Mouse (Mus musculus) gonadal fat pad, adult 2 months (tissue): ENCODE results near the gene Vmn2r50. TPM values are rescaled to one million over a fixed set of nuclear protein-coding genes. Genes with fewer than 3 reads are reported as not detected.
"Not testable (repeated sequence)": the region's sequence is repeated elsewhere in the genome, so short reads cannot be mapped to it uniquely, and the experiment has no call there.

Source experiments
- DNase-seq: peaks from one replicate; pipeline ENCODE4 v3.0.0-alpha.2; 2012; ENCODE audit warnings: low read depth
- polyA plus RNA-seq: library from polyadenylated mRNA; depleted of rRNA; stranded (reverse); fragments of >200 nt; gene quantifications from 2 replicates; pipeline ENCODE4 v1.2.3, GENCODE M21; 2012; rRNA removed

The Vmn2r50 gene
- not detected in 2 replicates for polyA plus RNA-seq

DNA sequence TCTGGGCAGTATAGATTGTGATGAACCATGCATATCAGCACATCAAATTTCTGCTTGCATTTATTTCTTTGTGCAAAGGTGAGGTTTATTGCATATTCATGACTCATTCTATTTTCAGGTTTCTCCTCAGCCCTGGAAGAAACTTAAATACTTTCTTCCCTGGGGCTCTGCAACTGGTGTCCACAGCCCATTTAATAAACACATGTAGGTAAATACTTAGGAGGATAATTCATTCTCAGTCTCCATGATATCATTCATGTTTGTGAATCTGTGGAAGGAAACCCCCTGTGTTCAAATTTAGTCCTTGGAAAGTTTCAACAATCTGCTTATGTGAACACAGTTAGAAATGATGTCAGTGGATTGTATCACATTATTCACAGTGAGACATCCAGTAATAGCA lies at the start of gene Vmn2r50:
Gene Vmn2r50 (minus strand): TSS at position 101 of the 400 bp plus-strand sequence.
- not testable (repeated sequence) for DNase-seq

DNA sequence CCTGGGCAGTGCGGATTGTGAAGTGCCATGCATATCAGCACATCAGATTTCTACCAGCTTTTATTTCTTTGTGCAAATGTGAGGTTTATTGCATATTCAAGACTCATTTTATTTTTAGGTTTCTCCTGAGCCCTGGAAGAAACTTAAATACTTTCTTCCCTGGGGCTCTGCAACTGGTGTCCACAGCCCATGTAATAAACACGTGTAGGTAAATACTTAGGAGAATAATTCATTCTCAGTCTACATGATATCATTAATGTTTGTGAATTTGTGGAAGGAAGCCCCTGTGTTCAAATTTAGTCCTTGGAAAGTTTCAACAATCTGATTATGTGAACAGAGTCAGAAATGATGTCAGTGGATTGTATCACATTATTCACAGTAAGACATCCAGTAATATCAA lies 60.9 kb downstream of the Vmn2r50 start, which contains the start of gene Vmn2r49:
Gene Vmn2r49 (minus strand): TSS at position 101 of the 400 bp plus-strand sequence.
- not testable (repeated sequence) for DNase-seq

Other genes starting within 250 kb of the Vmn2r50 start
- not detected in 2 replicates for gene Vmn2r47, start 212.0 kb downstream of the Vmn2r50 start, polyA plus RNA-seq
- not detected in 2 replicates for gene Vmn2r48, start 99.7 kb downstream of the Vmn2r50 start, polyA plus RNA-seq
- gene Vmn2r49, start 61.0 kb downstream of the Vmn2r50 start, polyA plus RNA-seq, result not detected in 2 replicates
- gene Vmn2r51, start 52.4 kb upstream of the Vmn2r50 start, polyA plus RNA-seq, result not detected in 2 replicates
- gene Vmn2r52, start 123.3 kb upstream of the Vmn2r50 start, polyA plus RNA-seq, result not detected in 2 replicates
- not detected in 2 replicates for gene Vmn1r66, start 224.7 kb upstream of the Vmn2r50 start, polyA plus RNA-seq